Mouse (Mus musculus): ENCODE data around the gene Pkd1. TPM values are rescaled to one million over a fixed set of nuclear protein-coding genes. Genes with fewer than 3 reads are reported as not detected.

The Pkd1 gene
- 26.8 and 29.8 TPM in 2 replicates for polyA plus RNA-seq (2016; fragmentation: Nextera tagmentation; extraction: Ambion mirVana)

DNA sequence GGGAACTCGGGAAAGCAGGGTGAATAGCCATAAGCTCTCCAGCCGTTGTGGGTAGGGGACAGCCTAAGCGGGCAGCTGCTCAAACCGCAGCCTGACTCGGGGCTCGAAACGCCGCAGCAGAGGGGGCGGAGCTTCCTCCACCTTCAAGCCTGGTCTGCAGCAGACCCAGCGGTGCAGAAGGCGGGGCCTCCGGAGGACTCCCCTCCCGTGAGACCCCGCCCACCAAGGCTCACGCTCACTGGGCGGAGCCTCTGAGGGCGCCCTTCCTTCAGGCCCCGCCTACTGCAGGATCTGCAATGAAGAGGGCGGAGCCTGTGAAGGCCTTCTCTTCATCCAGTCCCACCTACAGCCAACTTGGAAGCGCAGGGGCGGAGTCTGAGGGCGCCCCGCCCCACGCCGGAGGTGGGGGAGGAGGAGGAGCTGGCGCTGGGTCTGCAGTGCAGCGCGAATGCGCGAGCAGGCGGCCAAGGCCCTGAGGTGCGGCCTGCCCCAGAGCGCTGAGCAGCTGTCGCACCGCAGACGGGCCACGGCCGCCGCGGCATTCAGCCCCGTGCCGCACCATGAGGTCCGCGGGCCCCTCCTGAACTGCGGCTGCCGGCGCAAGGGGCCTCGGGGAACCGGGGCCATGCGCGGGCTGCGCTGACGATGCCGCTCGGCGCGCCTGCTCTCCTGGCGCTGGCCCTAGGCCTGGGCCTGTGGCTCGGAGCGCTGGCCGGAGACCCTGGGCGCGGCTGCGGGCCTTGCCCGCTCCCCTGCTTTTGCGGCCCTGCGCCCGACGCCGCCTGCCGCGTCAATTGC, at the start of gene Pkd1:
Gene Pkd1 (plus strand): TSS at position 217 of the 798 bp plus-strand sequence.
- Histone ChIP-seq H3K27ac (peak within 1 kb of the TSS; percentile 95), H3K9me3 (no peaks in the 10 kb centered on the region), H3K36me3 (no peaks in the 10 kb centered on the region), H3K4me3 (peak within 1 kb of the TSS; percentile 88), H3K27me3 (peaks cover 6% of the 10 kb centered on the region), H3K4me2 (replicated peaks) (peak within 1 kb of the TSS; percentile 86), H3K4me1 (peaks cover 23% of the 10 kb centered on the region), H3K9ac (peak within 1 kb of the TSS; percentile 91)
- peak; percentile 95 for ATAC-seq (ENCODE audit: insufficient number of reproducible peaks, insufficient read depth, low FRiP score, low TSS enrichment)
- WGBS = under 1% methylated on average over 63 of the region's 72 CpGs

DNA sequence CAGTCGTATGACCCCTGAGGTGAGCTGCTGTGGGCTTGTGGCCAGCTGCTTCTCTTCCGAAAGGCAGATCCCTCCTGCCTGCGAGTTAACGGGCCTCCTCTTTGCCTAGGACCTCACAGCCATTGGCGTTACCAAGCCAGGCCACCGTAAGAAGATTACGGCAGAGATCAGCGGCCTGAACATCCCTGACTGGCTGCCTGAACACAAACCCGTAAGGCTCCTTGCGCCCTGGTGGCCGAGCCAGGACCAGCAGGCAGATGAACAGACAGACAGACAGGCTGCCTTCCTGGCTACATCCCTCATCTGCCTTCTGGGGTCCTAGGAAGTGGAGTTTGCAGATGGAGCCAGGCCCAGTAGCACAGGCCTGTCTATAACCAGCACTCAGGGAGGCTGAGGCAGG, 47.4 kb upstream of the Pkd1 start:
- H3K27me3 ChIP-seq = peaks cover 5% of the 10 kb centered on the region; the same call in 1 of the 2 replicates
- H3K4me2 ChIP-seq (replicated peaks) = no peak overlapping the region
- peaks cover 19% of the 10 kb centered on the region for H3K36me3 ChIP-seq
- H3K9ac ChIP-seq = no peak overlapping the region
- 41% methylated on average over 11 of the region's 11 CpGs for WGBS
- no peak overlapping the region for H3K27ac ChIP-seq
- no peak for ATAC-seq (ENCODE audit: insufficient number of reproducible peaks, insufficient read depth, low FRiP score, low TSS enrichment)
- H3K4me1 ChIP-seq = peaks cover 11% of the 10 kb centered on the region
- H3K9me3 ChIP-seq = no peaks in the 10 kb centered on the region
- no peak overlapping the region for H3K4me3 ChIP-seq

DNA sequence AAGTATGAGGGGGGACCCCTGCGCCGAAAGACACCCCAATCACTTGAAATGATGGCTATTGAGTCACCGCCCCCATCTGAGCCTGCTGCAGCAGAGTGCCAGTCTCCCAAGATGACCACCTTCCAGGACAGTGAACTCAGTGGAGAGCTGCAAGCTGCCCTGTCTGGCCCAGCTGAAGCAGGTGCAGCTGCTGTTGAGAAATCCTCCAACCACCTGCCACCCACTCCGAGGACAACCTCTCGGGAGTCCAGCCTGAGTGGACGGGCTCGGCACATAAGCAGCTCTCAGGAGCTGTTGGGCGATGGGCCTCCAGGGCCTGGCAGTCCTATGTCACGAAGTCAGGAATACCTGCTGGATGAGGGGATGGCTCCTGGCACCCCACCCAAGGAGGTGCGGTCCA, 45.5 kb upstream of the Pkd1 start:
- peaks cover 13% of the 10 kb centered on the region for H3K4me1 ChIP-seq

DNA sequence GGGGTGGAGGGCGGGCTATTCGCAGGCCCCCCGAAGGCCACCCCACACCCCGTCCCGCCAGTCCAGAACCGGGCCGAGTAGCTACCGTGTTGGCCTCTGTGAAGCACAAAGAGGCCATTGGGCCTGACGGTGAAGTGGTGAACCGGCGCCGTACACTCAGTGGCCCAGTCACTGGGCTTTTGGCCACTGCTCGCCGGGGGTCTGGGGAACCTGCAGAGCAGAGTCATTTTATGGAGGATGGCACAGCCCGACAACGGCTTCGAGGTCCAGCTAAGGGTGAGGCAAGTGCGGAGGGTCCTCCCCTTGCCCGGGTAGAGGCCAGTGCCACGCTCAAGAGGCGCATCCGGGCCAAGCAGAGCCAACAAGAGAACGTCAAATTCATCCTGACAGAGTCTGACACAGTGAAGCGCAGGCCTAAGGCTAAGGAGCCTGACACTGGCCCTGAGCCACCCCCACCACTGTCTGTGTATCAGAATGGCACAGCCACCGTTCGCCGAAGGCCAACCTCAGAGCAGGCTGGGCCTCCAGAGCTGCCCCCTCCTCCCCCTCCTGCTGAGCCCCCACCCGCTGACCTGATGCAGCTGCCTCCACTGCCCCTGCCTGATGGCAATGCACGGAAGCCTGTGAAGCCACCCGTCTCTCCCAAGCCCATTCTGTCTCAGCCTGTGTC, 44.2 kb upstream of the Pkd1 start:
- Histone ChIP-seq H3K27ac (no peak overlapping the region), H3K9me3 (no peaks in the 10 kb centered on the region), H3K36me3 (peaks cover 51% of the 10 kb centered on the region), H3K27me3 (peaks cover 7% of the 10 kb centered on the region; the same call in 1 of the 2 replicates), H3K4me2 (replicated peaks) (no peak overlapping the region), H3K9ac (no peak overlapping the region), H3K4me1 (peaks cover 13% of the 10 kb centered on the region), H3K4me3 (no peak overlapping the region)
- WGBS = 87% methylated on average over 30 of the region's 30 CpGs
- ATAC-seq (ENCODE audit: insufficient number of reproducible peaks, insufficient read depth, low FRiP score, low TSS enrichment) = no peak

More for the DNA sequence above, 45.5 kb upstream of the Pkd1 start:
- WGBS = 89% methylated on average over 10 of the region's 10 CpGs
- no peak for ATAC-seq (ENCODE audit: insufficient number of reproducible peaks, insufficient read depth, low FRiP score, low TSS enrichment)
- H3K27me3 ChIP-seq = peaks cover 7% of the 10 kb centered on the region; the same call in 1 of the 2 replicates
- H3K9me3 ChIP-seq = no peaks in the 10 kb centered on the region
- no peak overlapping the region for H3K4me2 ChIP-seq (replicated peaks)
- no peak overlapping the region for H3K4me3 ChIP-seq
- H3K36me3 ChIP-seq = peaks cover 38% of the 10 kb centered on the region
- no peak overlapping the region for H3K27ac ChIP-seq
- no peak overlapping the region for H3K9ac ChIP-seq

DNA sequence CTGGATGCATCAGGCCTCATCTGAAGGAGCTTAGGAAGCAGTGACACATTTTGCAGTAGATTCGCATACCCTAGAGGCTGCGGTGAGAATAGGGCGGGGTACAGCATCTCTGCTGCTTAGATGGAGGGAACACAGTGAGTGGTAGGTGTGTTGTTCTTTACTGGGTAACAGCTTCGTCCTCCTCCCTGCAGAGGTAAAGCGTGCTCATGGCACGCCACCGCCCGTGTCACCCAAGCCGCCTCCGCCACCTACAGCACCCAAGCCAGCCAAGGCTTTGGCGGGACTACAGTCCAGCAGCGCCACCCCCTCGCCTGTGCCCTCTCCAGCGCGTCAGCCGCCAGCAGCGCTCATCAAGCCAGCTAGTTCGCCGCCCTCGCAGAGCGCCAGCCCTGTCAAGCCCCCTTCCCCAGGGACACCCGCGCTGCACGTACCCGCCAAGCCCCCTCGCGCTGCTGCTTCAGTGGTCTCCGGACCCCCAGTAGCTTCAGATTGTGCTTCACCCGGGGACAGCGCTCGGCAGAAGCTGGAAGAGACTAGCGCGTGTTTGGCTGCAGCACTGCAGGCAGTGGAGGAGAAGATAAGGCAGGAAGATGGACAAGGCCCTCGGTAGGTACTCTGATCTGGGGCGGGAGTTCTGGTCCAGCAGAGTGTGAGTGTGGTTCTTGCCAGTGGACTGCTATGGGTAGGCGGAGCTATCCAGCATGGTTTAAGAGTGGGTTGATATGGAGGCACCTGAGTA, 43.1 kb upstream of the Pkd1 start:
- 24% methylated on average over 36 of the region's 36 CpGs for WGBS

DNA sequence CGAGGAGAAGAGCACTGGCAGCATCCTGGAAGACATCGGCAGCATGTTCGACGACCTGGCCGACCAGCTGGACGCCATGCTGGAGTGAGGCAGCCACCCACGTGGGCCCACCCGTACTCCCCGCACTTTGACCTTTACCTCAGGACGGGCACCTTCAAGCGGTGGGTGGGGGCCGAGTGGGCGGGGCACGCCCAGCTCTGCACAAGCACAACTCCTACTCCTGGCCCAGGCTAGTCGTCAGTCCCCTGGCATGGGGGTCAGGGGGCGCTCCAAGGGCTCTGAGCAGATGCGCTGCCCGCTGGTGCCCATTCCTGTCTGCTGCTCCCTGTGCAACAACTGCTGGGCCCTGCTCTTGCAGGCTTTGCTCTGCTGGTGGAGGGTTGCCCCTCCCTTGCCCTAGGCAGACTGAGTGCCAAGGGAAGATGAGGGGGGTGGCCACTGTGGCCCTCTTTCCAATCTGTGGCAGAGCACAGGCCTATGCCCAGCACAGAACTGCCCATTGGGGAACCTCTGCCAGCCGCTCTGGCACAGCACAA, 42.4 kb upstream of the Pkd1 start:
- peaks cover 65% of the 10 kb centered on the region for H3K36me3 ChIP-seq
- no peak overlapping the region for H3K9ac ChIP-seq
- no peak for ATAC-seq (ENCODE audit: insufficient number of reproducible peaks, insufficient read depth, low FRiP score, low TSS enrichment)
- no peak overlapping the region for H3K27ac ChIP-seq
- H3K4me3 ChIP-seq = 0 out of 2 replicates have a peak overlapping the region, but pooled peaks have one; percentile 14
- peak overlapping the region; percentile 40; the same call in 1 of the 2 replicates for H3K4me2 ChIP-seq (replicated peaks)
- H3K27me3 ChIP-seq = peaks cover 7% of the 10 kb centered on the region; the same call in 1 of the 2 replicates
- 46% methylated on average over 19 of the region's 19 CpGs for WGBS
- H3K9me3 ChIP-seq = no peaks in the 10 kb centered on the region
- H3K4me1 ChIP-seq = peaks cover 13% of the 10 kb centered on the region

More for the DNA sequence above, 43.1 kb upstream of the Pkd1 start:
- H3K27me3 ChIP-seq = peaks cover 7% of the 10 kb centered on the region; the same call in 1 of the 2 replicates
- H3K36me3 ChIP-seq = peaks cover 62% of the 10 kb centered on the region
- H3K4me1 ChIP-seq = peaks cover 13% of the 10 kb centered on the region
- H3K9me3 ChIP-seq = no peaks in the 10 kb centered on the region
- no peak overlapping the region for H3K27ac ChIP-seq
- no peak for ATAC-seq (ENCODE audit: insufficient number of reproducible peaks, insufficient read depth, low FRiP score, low TSS enrichment)
- peak overlapping the region; percentile 40 for H3K4me2 ChIP-seq (replicated peaks)
- H3K9ac ChIP-seq = peak overlapping the region; percentile 33
- 0 out of 2 replicates have a peak overlapping the region, but pooled peaks have one; percentile 14 for H3K4me3 ChIP-seq

DNA sequence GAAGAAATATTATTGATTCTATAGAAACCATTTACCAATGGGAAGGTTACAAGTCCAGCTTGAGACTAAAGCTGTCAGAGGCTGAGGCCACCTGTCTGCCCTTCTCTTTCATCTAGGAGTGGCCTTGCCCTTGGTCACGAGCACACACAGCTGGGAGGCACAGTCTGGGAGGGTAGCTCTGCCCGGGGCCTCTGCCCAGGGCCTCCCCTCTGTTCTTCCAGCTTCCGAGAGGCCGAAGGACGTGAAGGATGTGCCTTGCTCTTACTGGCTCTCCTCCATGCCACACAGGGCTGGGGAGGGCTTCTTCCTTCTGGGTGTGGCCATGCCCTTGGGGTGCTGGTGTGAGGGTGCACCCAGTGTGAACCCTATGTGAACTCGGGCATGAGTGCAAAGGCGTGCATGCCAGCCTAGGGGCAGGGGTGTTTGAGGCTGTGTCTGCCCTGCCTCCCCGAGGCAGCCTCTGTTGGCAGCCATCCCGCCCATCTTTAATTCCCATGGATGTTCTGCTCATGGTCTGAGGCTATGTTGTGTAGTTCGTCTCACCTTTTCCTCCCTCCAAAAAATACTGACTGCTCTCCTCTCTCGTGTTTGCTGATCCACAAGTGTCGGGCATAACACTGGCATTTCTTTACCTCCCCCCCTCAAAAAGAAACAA, 41.7 kb upstream of the Pkd1 start:
- peaks cover 7% of the 10 kb centered on the region; the same call in 1 of the 2 replicates for H3K27me3 ChIP-seq
- no peak overlapping the region for H3K27ac ChIP-seq
- peaks cover 13% of the 10 kb centered on the region for H3K4me1 ChIP-seq
- H3K4me2 ChIP-seq (replicated peaks) = no peak overlapping the region
- no peak overlapping the region for H3K9ac ChIP-seq
- no peaks in the 10 kb centered on the region for H3K9me3 ChIP-seq
- ATAC-seq (ENCODE audit: insufficient number of reproducible peaks, insufficient read depth, low FRiP score, low TSS enrichment) = no peak
- peaks cover 70% of the 10 kb centered on the region for H3K36me3 ChIP-seq
- no peak overlapping the region for H3K4me3 ChIP-seq
- 81% methylated on average over 12 of the region's 12 CpGs for WGBS

DNA sequence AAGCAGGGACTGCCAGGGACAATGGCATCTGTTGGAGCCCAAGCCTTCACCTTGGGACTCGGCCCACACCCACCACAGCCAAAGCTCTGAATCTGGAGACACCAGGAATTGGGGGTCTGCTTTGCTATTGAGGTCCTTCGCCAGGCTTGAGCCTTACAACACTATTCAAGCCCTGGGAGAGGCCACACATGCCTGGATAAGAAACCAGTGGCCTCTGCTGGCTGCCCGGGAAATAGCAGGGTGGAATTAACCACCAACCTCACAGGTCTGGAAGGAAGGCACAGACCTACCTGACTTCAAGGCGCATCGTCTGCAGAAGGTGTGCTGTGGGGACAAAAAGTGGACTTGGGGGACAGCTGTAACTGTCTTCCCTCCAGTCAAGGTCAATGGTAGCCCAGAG, 36.0 kb upstream of the Pkd1 start:
- no peaks in the 10 kb centered on the region for H3K9me3 ChIP-seq
- no peaks in the 10 kb centered on the region for H3K4me1 ChIP-seq
- H3K4me3 ChIP-seq = 0 out of 2 replicates have a peak overlapping the region, but pooled peaks have one; percentile 9
- ATAC-seq (ENCODE audit: insufficient number of reproducible peaks, insufficient read depth, low FRiP score, low TSS enrichment) = no peak
- H3K36me3 ChIP-seq = peaks cover 96% of the 10 kb centered on the region
- no peak overlapping the region for H3K27ac ChIP-seq
- no peak overlapping the region for H3K9ac ChIP-seq
- H3K27me3 ChIP-seq = no peaks in the 10 kb centered on the region
- 69% methylated on average over 5 of the region's 5 CpGs for WGBS
- no peak overlapping the region for H3K4me2 ChIP-seq (replicated peaks)

DNA sequence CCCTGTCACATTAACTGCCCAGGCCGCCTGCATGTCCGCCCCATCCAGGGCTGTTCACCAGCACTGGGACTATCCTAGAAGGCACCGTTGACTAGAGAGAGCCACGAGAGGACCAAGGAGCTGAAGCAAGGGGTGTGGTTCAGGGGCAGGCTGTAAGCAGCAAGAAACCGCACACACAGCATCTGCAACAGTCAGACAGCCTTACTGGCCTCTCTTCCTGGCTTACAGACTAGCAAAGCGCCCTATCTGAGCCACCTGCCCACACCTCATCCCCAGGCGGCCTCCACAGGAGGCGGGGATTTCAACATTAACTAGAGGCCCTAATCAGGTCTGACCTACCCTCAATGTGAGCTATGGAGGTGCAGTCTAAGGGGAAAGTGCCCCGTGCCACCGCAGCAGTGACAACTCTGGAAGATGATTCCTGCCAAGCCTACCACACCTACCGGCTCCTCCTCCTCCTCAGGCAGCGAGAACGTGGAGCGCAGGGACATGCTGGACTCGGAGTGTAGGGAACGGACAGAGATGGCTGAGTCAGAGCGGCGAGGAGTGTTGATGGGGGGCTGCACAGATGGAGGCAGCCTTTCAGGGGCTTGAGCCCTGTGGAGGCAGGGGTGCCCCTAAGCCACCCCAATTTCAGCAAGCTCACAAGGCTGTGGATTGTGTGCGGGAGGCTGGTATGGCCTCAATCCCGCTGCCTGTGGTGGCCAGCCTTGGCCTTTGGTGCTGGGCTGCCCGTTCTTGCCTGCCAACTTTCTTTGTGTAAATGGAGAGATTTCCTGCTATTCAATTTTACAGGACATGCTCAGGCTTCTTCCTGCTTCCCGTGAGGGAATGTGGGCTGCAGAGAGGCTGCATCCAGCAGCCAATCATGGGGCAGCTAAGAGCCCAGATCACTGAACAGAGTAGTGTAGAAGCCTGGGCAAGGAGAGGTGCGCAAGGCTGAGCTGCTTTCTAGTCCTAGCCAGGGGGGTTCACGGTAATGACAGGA, 35.1 kb upstream of the Pkd1 start:
- no peak for ATAC-seq (ENCODE audit: insufficient number of reproducible peaks, insufficient read depth, low FRiP score, low TSS enrichment)
- Histone ChIP-seq H3K36me3 (peaks cover 96% of the 10 kb centered on the region), H3K4me2 (replicated peaks) (no peak overlapping the region), H3K4me1 (no peaks in the 10 kb centered on the region), H3K4me3 (0 out of 2 replicates have a peak overlapping the region, but pooled peaks have one; percentile 9), H3K27ac (0 out of 2 replicates have a peak overlapping the region, but pooled peaks have one; percentile 19), H3K9ac (no peak overlapping the region), H3K27me3 (no peaks in the 10 kb centered on the region), H3K9me3 (no peaks in the 10 kb centered on the region)
- 86% methylated on average over 24 of the region's 24 CpGs for WGBS

DNA sequence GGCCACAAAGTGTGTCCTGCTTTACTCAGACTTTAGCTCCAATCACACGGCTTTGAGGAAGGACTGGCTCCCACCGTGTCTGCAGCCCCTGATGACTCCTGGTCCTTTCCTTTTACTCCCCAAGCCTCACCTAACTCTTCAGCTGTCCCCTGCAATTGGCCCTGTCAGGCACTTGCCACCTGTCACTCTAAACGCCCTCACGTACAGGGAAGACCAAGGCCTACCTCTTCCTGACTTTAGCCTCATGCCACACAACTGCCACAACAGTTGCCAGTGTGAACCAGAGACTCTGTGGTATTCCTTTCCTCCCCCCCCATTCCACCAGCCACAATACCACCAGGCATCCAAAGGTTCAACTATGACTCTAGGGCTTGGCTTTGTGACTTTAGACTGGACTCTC, 29.2 kb upstream of the Pkd1 start:
- Histone ChIP-seq H3K4me3 (no peak overlapping the region), H3K36me3 (peaks cover 57% of the 10 kb centered on the region), H3K27ac (no peak overlapping the region; the same call in 1 of the 2 replicates), H3K9me3 (no peaks in the 10 kb centered on the region), H3K9ac (no peak overlapping the region), H3K27me3 (no peaks in the 10 kb centered on the region), H3K4me2 (replicated peaks) (no peak overlapping the region), H3K4me1 (no peaks in the 10 kb centered on the region)
- no peak for ATAC-seq (ENCODE audit: insufficient number of reproducible peaks, insufficient read depth, low FRiP score, low TSS enrichment)
- 88% methylated on average over 4 of the region's 4 CpGs for WGBS
